Mouse (Mus musculus) heart, adult 2 months (tissue): ENCODE measurements at regions not wholly inside any gene's neighbourhood (a gene's known extent, or its start where the extent isn't known, plus 50 kb on each side); places are given as distances from the start of the nearest gene placed in this dataset.

ENCODE experiments used
- CTCF ChIP-seq: fragments of 200-600 bp; IDR thresholded peaks from 2 replicates; pipeline ENCODE4 v1.8.1; 2022; ENCODE audit warnings: antibody characterized with exemption, mild to moderate bottlenecking, moderate library complexity
- EP300 ChIP-seq: fragments of 200-500 bp; IDR thresholded peaks from 2 replicates; pipeline ENCODE4 v1.6.1; 2011; ENCODE audit warnings: low read depth, low read length, control low read depth; ENCODE audit not compliant: insufficient read depth
- POLR2A ChIP-seq: fragments of 200-500 bp; IDR thresholded peaks from 2 replicates; pipeline ENCODE4 v1.6.1; 2011; ENCODE audit warnings: mild to moderate bottlenecking, low read depth, low read length, control low read depth; ENCODE audit not compliant: insufficient read depth

- no peak for TF ChIP-seq CTCF
- no peak for TF ChIP-seq POLR2A
- TF ChIP-seq EP300: no peak
These were observed 63.9 kb downstream of the Lsm3 start for GRCm38 (mm10) chr6:91579666-91580065.
